Mouse (Mus musculus) right cerebral cortex, postnatal 25 days (tissue): ENCODE data around the gene Snw1.
A peak's percentile ranks its signal among the peaks of the same experiment; 100 is the strongest.

Experiments used
- DNase-seq: peaks from one replicate; pipeline ENCODE4 v3.0.0; 2022

The Snw1 gene

GRCm38 (mm10) chr12:87421708-87422507 lies 50.2 kb downstream of the Snw1 start:
- DNase-seq, result no peak

GRCm38 (mm10) chr12:87419974-87420485 lies 52.0 kb downstream of the Snw1 start:
- no peak for DNase-seq

GRCm38 (mm10) chr12:87418921-87419320 lies 53.2 kb downstream of the Snw1 start:
- no peak for DNase-seq

GRCm38 (mm10) chr12:87416690-87417089 lies 55.4 kb downstream of the Snw1 start:
- no peak for DNase-seq

- no peak for DNase-seq
These were observed 56.7 kb downstream of the Snw1 start for GRCm38 (mm10) chr12:87415358-87415757.

GRCm38 (mm10) chr12:87413179-87413790 lies 58.8 kb downstream of the Snw1 start:
- DNase-seq, result peak; percentile 70

- DNase-seq, result no peak
These were observed 61.1 kb downstream of the Snw1 start for GRCm38 (mm10) chr12:87410999-87411398.

- no peak for DNase-seq
These were observed 63.0 kb downstream of the Snw1 start for GRCm38 (mm10) chr12:87409123-87409522.

GRCm38 (mm10) chr12:87407869-87408605 lies 64.0 kb downstream of the Snw1 start:
- no peak for DNase-seq

- no peak for DNase-seq
These were observed 66.4 kb downstream of the Snw1 start for GRCm38 (mm10) chr12:87405721-87406120.

GRCm38 (mm10) chr12:87405165-87405564 lies 66.9 kb downstream of the Snw1 start:
- no peak for DNase-seq

GRCm38 (mm10) chr12:87401883-87402282 lies 70.2 kb downstream of the Snw1 start:
- DNase-seq, result no peak

- DNase-seq, result no peak
These were observed 72.8 kb downstream of the Snw1 start for GRCm38 (mm10) chr12:87399119-87399819.
